Mouse (Mus musculus) testis, postnatal 10 days (tissue): ENCODE results near the gene Tldc1.

ENCODE experiments used
- DNase-seq: peaks from one replicate; pipeline ENCODE4 v3.0.0; 2021; ENCODE audit warnings: low spot score

The Tldc1 gene

GRCm38 (mm10) chr8:119798965-119799264 lies 20.7 kb upstream of the Tldc1 start:
- no peak for DNase-seq

- peak; percentile 68 for DNase-seq
Observed at GRCm38 (mm10) chr8:119798170-119798964, 20.2 kb upstream of the Tldc1 start.

- no peak for DNase-seq
Observed at GRCm38 (mm10) chr8:119795651-119796050, 17.4 kb upstream of the Tldc1 start.

GRCm38 (mm10) chr8:119794689-119795088 lies 16.5 kb upstream of the Tldc1 start:
- no peak for DNase-seq

- DNase-seq: peak; percentile 72
Observed at GRCm38 (mm10) chr8:119791804-119792704, 13.8 kb upstream of the Tldc1 start.

- no peak for DNase-seq
Observed at GRCm38 (mm10) chr8:119789581-119789980, 11.4 kb upstream of the Tldc1 start.

- DNase-seq: no peak
Observed at GRCm38 (mm10) chr8:119788607-119789381, 10.6 kb upstream of the Tldc1 start.

- DNase-seq: no peak
Observed at GRCm38 (mm10) chr8:119787341-119787740, 9.1 kb upstream of the Tldc1 start.

GRCm38 (mm10) chr8:119786871-119787270 lies 8.7 kb upstream of the Tldc1 start:
- DNase-seq: no peak

- no peak for DNase-seq
Observed at GRCm38 (mm10) chr8:119785764-119786405, 7.7 kb upstream of the Tldc1 start.

- DNase-seq: peak; percentile 36
Observed at GRCm38 (mm10) chr8:119784676-119785075, 6.5 kb upstream of the Tldc1 start.

GRCm38 (mm10) chr8:119784141-119784574 lies 5.9 kb upstream of the Tldc1 start:
- no peak for DNase-seq

GRCm38 (mm10) chr8:119783579-119783978 lies 5.4 kb upstream of the Tldc1 start:
- no peak for DNase-seq

GRCm38 (mm10) chr8:119782715-119783114 lies 4.5 kb upstream of the Tldc1 start:
- DNase-seq: peak; percentile 89

GRCm38 (mm10) chr8:119781086-119781840 lies 3.0 kb upstream of the Tldc1 start:
- DNase-seq: peak; percentile 64

GRCm38 (mm10) chr8:119780402-119781049 lies 2.3 kb upstream of the Tldc1 start:
- DNase-seq: no peak

GRCm38 (mm10) chr8:119779013-119779737 lies 959 bp upstream of the Tldc1 start:
- DNase-seq: peak; percentile 83

GRCm38 (mm10) chr8:119777765-119778164 lies 451 bp downstream of the Tldc1 start:
- peak; percentile 66 for DNase-seq

GRCm38 (mm10) chr8:119776668-119777245 lies 1.5 kb downstream of the Tldc1 start:
- no peak for DNase-seq
